Mouse (Mus musculus) E14TG2a.4 (cell line): ENCODE data around the gene Fkbp15.
"Not testable (repeated sequence)": the region's sequence is repeated elsewhere in the genome, so short reads cannot be mapped to it uniquely, and the experiment has no call there.

ENCODE experiments used
- CTCF ChIP-seq: conservative IDR thresholded peaks from 2 replicates; pipeline ENCODE4 v1.5.1; 2014; ENCODE audit warnings: low read length
- POU5F1 ChIP-seq: IDR thresholded peaks from 2 replicates; pipeline ENCODE4 v1.6.1; 2014; ENCODE audit warnings: low read length, borderline replicate concordance

GRCm38 (mm10) chr4:62266016-62266415 lies 94.3 kb downstream of the Fkbp15 start:
- not testable (repeated sequence) for TF ChIP-seq CTCF, POU5F1
